Mouse (Mus musculus) Muller cell, postnatal 12 days (primary cell): ENCODE measurements around the gene Vmn1r124.
"Not testable (repeated sequence)": the region's sequence is repeated elsewhere in the genome, so short reads cannot be mapped to it uniquely, and the experiment has no call there.

ENCODE experiments used
- DNase-seq: peaks from one replicate; pipeline ENCODE4 v3.0.0-alpha.2; 2015; ENCODE audit errors: inconsistent ontology term

The Vmn1r124 gene

GRCm38 (mm10) chr7:21260517-21260916 lies at the start of gene Vmn1r124:
Vmn1r124 (minus strand) TSS chr7:21260617.
- not testable (repeated sequence) for DNase-seq

DNA sequence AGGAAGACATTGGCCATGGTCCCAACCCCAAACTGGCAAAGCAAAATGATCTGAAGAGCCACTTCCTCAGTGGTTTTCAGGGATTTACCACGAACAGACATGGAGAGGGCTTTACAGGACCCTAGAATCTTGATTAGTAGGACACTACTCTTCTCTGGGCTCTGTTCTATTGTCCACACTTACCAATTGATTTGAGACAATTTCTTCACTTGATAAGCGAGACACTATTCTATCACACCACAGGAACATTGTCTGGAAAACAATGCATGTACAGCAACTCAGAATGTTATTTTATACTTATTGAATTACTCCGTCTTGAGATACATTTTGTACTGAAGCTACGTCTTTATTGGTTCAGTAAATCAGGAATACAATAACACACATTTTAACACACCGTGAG lies 41.0 kb upstream of the Vmn1r124 start, which contains the start of gene Vmn1r126:
Vmn1r126 (minus strand) TSS at position 101 of the 400 bp plus-strand sequence.
- DNase-seq = not testable (repeated sequence)

DNA sequence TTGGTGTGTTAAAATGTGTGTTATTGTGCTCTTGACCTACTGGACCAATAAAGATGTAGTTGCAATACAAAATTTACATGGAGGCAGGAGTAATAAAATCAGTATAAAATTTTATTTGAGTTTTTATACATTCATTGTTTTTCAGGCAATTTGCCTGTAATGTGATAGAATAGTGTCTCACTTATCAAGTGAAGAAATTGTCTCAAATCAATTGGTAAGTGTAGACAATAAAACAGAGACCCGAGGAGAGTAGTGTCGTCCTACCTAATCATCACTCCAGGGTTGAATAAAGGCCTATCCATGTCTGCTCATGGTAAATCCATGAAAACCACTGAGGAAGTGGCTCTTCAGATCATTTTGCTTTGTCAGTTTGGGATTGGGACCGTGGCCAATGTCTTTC lies 11.5 kb upstream of the Vmn1r124 start, which contains the start of gene Vmn1r125:
Vmn1r125 (plus strand) TSS at position 301 of the 400 bp plus-strand sequence.
- not testable (repeated sequence) for DNase-seq
